Mouse (Mus musculus): ENCODE measurements around the gene Lyl1.

DNA sequence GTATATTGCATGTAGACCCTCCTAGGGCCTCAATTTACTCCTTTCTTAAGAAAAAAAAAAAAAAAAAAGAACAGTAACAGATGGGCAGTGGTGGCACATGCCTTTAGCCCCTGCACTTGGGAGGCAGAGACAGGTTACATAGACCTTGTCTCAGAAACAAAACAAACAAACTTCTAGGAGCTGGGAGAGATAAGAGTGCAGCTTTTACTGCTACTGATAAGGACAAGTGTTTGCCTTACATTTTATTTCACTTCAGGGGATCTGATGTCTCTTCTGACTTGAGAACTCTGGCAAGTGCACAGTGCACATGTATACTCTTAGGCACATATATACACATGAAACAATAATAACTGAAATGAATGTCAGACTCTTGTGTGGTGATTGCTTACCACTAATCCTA lies 44.1 kb upstream of the Lyl1 start:
- no peak for TF ChIP-seq CTCF (IDR thresholded peaks at IDR 0.05; ENCODE audit: low read depth, low read length)
- no peak for TF ChIP-seq POLR2A (IDR thresholded peaks at IDR 0.05; ENCODE audit: borderline replicate concordance, low read depth, low read length)
